Mouse (Mus musculus) macrophage (primary cell): ENCODE data around the gene Clba1. TPM values are rescaled to one million over a fixed set of nuclear protein-coding genes. Genes with fewer than 3 reads are reported as not detected.
"Not testable (repeated sequence)": the region's sequence is repeated elsewhere in the genome, so short reads cannot be mapped to it uniquely, and the experiment has no call there.

ENCODE experiments used
- H3K27ac ChIP-seq: fragments of 350-480 bp; formaldehyde crosslinking; 2 replicates; pipeline ENCODE4 v1.9.0; 2021
- H3K36me3 ChIP-seq: fragments of 350-480 bp; formaldehyde crosslinking; 2 replicates; pipeline ENCODE4 v1.9.0; 2021; ENCODE audit errors: inconsistent target
- H3K4me3 ChIP-seq: fragments of 350-480 bp; formaldehyde crosslinking; 2 replicates; pipeline ENCODE4 v1.9.0; 2021; ENCODE audit errors: inconsistent target
- H3K79me2 ChIP-seq: fragments of 350-480 bp; formaldehyde crosslinking; 2 replicates; pipeline ENCODE4 v1.9.0; 2021; ENCODE audit errors: inconsistent target
- WGBS: methylation state at CpG from one replicate; pipeline ENCODE4 v1.1.7; 2026; ENCODE audit warnings: inconsistent platforms; ENCODE audit not compliant: missing documents; 5-methylcytosine and 5-hydroxymethylcytosine counted together
- polyA plus RNA-seq: library from polyadenylated mRNA; stranded (reverse); fragments of 250-400 nt; gene quantifications from 3 replicates; pipeline ENCODE4 v1.2.4, GENCODE M21; 2018; ENCODE audit warnings: inconsistent platforms

The Clba1 gene
- polyA plus RNA-seq, 1 experiment from 2014 or later = 1.9 TPM

DNA sequence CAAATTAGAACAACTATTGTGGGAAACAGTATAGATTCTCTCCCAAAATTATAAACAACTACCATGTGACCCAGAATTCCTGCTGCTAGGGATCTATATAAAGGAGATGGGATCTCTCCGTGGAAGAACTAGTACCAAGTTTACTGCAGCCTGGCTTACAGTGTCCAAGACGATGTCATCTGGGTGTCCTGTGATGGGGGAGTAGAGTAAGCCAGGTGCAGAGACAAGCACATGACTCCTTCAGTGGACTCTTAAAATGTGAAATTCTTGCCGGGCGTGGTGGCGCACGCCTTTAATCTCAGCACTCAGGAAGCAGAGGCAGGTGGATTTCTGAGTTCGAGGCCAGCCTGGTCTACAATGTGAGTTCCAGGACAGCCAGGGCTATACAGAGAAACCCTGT is 8.1 kb downstream of the Clba1 start:
- peaks cover 35% of the 10 kb centered on the region; the same call in 1 of the 2 replicates for H3K36me3 ChIP-seq
- WGBS = 82% methylated on average over 6 of the region's 7 CpGs
- H3K4me3 ChIP-seq, H3K27ac ChIP-seq: not testable (repeated sequence)
- H3K79me2 ChIP-seq = peaks cover 35% of the 10 kb centered on the region

DNA sequence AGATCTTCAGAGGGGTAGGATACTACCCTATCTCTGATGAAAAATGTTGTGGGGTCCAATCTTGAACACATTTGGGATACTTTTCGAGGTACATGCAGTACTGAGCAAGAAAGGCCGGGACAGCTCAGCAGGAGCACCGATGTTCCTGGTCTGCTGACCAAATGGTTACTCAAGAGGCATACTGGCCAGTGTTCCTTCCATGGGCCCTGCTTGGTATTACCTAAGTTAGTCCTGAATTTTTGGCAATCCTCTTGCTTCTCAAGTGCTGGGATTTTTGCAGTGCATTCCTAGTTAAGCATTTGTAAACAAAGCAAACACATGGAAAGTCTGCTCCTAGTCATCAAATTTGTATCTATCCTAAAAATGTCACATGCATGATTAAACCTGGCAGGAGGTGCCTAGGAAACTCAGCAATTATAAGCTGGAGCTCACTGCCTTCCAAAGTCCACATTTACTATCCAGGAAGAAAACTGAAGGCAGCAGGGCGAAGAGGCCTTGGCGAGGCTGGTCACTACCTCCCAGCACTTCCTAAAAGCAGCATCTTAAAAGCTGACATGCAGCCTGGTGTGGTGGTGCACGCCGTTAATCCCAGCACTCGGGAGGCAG is 10.4 kb downstream of the Clba1 start:
- Histone ChIP-seq H3K27ac (no peak overlapping the region), H3K36me3 (peaks cover 35% of the 10 kb centered on the region; the same call in 1 of the 2 replicates), H3K4me3 (no peak overlapping the region), H3K79me2 (peaks cover 58% of the 10 kb centered on the region)
- WGBS = 92% methylated on average over 8 of the region's 8 CpGs

- H3K79me2 ChIP-seq = peaks cover 71% of the 10 kb centered on the region
- no peak overlapping the region for H3K4me3 ChIP-seq
- H3K27ac ChIP-seq = no peak overlapping the region
- peaks cover 35% of the 10 kb centered on the region; the same call in 1 of the 2 replicates for H3K36me3 ChIP-seq
- WGBS = 90% methylated on average over 12 of the region's 12 CpGs
Observed at GRCm38 (mm10) chr12:112820401-112820999, 11.8 kb downstream of the Clba1 start.

DNA sequence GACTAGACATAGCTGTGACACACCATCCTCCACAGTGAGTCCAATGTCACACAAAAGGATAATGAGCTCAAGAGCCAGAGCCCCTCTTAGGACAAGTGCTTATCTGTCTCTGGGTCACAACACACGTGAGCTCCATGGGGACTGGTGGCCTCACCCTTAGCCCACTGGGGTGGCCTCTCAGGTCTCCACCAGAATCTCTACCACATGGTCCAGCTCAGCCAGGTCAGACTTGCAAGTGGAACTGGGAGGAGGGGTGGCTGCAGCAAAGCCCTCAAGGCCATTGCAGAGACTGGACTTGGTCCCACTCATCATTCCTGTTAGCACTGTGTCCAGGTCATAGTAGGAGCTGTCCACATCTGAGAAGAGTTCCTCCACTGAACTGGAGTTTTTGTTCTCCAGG is 12.5 kb downstream of the Clba1 start:
- Histone ChIP-seq H3K27ac (no peak overlapping the region), H3K79me2 (peaks cover 78% of the 10 kb centered on the region), H3K4me3 (no peak overlapping the region), H3K36me3 (peaks cover 35% of the 10 kb centered on the region; the same call in 1 of the 2 replicates)
- WGBS = 85% methylated on average over 1 of the region's 1 CpGs

DNA sequence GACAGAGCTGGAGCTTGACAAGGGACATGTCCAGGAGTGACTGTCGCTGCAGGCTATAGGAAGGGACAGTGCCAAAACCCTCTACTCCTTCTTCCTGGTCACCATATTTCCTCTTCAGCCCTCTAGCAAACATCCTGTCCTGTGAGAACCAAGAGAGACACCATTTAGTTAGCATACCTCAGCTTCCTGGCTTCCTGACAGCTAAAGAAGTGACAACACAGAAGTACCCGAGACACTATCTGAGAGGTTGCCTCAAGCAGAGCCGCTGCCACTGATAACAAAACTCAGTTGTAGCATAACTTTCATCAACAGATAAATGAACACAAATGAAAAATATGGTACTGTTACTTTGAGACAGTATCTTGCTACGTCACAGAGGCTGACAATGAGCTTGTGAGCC is 13.2 kb downstream of the Clba1 start:
- Histone ChIP-seq H3K4me3 (no peak overlapping the region), H3K36me3 (peaks cover 35% of the 10 kb centered on the region; the same call in 1 of the 2 replicates), H3K79me2 (peaks cover 86% of the 10 kb centered on the region), H3K27ac (no peak overlapping the region)
- 77% methylated on average over 4 of the region's 4 CpGs for WGBS

DNA sequence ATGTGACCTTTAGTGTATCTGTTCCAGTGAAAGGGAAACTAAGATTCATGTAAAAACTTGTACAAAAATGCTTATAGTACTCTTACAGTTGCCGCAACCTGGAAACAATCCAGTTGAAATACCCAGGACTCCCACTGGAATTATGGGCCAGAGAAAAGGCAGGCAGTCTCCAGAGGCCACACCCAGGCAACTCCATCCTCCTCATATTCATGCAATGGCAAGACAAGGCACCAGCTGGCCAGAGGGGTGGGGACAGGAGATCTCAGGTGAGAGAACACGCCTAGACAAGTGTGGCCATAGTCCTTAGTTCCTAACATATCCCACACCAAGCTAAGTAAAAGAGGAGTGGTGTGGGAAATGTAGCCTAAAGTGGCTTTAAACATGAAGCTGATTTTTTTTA is 13.9 kb downstream of the Clba1 start:
- H3K4me3 ChIP-seq = no peak overlapping the region
- peaks cover 93% of the 10 kb centered on the region for H3K79me2 ChIP-seq
- H3K36me3 ChIP-seq = peaks cover 35% of the 10 kb centered on the region; the same call in 1 of the 2 replicates
- WGBS = 81% methylated on average over 2 of the region's 2 CpGs
- H3K27ac ChIP-seq = no peak overlapping the region

- Histone ChIP-seq H3K4me3 (no peak overlapping the region), H3K27ac (no peak overlapping the region), H3K36me3 (peaks cover 35% of the 10 kb centered on the region; the same call in 1 of the 2 replicates), H3K79me2 (peaks cover 98% of the 10 kb centered on the region)
- 7% methylated on average over 4 of the region's 4 CpGs for whole genome bisulfite sequencing
Observed at GRCm38 (mm10) chr12:112823221-112823620, 14.5 kb downstream of the Clba1 start.

DNA sequence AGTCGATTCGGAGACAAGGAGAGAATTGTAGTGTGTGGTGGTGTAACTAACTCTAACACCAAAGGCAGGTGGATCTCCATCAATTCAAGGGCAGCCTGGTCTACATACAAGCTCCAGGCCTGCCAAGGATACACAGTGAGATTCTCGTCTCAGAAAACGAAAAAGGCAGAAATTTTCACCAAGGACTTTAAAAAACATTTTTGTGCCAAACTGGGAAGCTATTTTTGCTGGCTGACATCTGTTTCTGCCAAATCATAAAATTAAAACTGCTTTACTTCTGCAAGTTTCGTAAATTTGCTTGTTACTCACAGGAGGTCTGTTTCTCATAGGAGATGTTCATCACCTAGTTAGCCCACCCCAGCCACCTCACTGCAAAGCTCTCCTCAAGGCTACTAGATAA is 17.2 kb downstream of the Clba1 start:
- WGBS = 75% methylated on average over 5 of the region's 5 CpGs
- Histone ChIP-seq H3K27ac (no peak overlapping the region), H3K36me3 (peaks cover 9% of the 10 kb centered on the region; the same call in 1 of the 2 replicates), H3K4me3 (no peak overlapping the region), H3K79me2 (peaks cover 92% of the 10 kb centered on the region)

- Histone ChIP-seq H3K4me3 (peak overlapping the region; percentile 88), H3K79me2 (peaks cover 75% of the 10 kb centered on the region), H3K27ac (peak overlapping the region; percentile 79), H3K36me3 (no peaks in the 10 kb centered on the region)
- under 1% methylated on average over 51 of the region's 51 CpGs for WGBS
Observed at GRCm38 (mm10) chr12:112828501-112829243, 19.9 kb downstream of the Clba1 start.

DNA sequence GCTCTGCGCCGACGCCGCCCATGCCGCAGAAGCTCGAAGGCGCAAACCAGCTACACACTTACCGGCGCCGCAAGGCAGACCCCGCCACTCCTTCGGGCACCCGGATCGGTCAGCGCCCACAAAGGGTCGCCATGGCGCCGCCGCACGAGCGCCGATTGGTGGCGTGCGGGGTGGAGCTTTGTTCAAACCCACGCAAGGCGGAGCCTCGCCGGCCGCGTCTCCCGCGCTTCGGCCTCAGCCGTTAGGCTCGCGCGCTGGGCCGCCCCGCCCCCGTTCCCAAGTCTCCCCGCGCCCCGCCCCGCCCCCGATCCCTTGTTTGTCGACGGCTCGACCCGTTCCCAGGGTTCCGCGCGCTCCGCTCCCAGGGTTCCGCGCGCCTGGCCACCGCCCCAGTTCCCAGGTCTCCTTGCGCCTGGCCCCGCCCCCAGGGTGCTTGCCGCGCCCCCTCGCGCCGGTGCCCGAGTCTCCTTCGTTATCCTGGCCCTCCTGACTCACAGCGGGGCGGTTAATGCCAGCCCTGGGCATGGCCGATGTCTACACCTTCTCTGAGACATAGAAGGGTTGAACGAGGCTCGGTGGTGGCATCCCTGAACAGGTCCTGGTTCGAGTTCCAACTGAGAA is 20.6 kb downstream of the Clba1 start, which contains the start of gene Cdca4:
TSS of gene Cdca4 (minus strand) at position 180 of the 621 bp plus-strand sequence.
- no peaks in the 10 kb centered on the region for H3K36me3 ChIP-seq
- under 1% methylated on average over 69 of the region's 72 CpGs for WGBS
- H3K79me2 ChIP-seq = peaks cover 68% of the 10 kb centered on the region

GRCm38 (mm10) chr12:112830141-112830540 is 21.4 kb downstream of the Clba1 start:
- Histone ChIP-seq H3K27ac (peak overlapping the region; percentile 47), H3K36me3 (no peaks in the 10 kb centered on the region), H3K79me2 (peaks cover 60% of the 10 kb centered on the region), H3K4me3 (peak overlapping the region; percentile 84)
- WGBS = 15% methylated on average over 2 of the region's 2 CpGs

More for the DNA sequence above, 20.6 kb downstream of the Clba1 start, which contains the start of gene Cdca4:
- Histone ChIP-seq H3K27ac (peak within 1 kb of the TSS; percentile 79), H3K4me3 (peak within 1 kb of the TSS; percentile 88)

DNA sequence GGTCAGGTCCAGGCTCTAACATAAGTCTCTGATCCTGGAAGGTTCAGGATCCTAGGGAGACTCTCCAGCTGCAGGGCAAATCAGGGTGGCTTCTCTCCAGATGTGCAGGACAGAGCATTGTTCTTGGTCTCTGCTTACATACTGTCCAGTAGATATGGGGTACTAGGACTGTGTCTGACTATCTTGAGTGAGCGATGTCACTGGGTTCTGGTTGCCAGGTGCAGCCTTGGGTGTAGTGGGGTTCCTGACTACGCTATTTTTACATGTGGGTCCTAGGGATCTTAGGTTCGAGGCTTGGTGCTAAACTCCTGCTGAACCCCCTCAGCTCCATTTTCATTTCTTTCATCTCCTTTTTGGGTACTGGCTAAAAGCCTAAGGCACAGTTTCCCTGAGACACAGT is 21.8 kb downstream of the Clba1 start:
- Histone ChIP-seq H3K4me3 (peak overlapping the region; percentile 84), H3K36me3 (no peaks in the 10 kb centered on the region), H3K79me2 (peaks cover 56% of the 10 kb centered on the region), H3K27ac (peak overlapping the region; percentile 47)
- WGBS = 86% methylated on average over 3 of the region's 3 CpGs

DNA sequence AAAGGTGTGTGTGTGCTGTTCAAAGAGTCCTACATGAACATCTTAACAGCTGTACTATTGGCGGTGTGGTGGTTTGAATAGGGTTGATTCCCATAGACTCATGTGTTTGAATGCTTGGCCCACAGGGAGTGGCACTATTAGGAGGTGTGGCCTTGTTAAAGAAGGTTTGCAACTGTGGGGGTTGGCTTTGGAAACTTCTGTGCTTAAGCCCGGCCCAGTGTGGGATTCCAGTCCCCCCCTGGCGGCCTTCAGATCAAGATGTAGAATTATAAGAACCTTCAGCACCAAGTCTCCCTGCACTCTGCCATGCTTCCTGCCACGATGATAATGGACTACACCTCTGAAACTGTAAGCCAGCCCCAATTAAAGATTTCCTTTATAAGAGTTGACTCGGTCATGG is 23.7 kb downstream of the Clba1 start:
- WGBS = 64% methylated on average over 5 of the region's 5 CpGs
- H3K79me2 ChIP-seq = peaks cover 38% of the 10 kb centered on the region
- no peaks in the 10 kb centered on the region for H3K36me3 ChIP-seq
- H3K27ac ChIP-seq = no peak overlapping the region
- no peak overlapping the region for H3K4me3 ChIP-seq

GRCm38 (mm10) chr12:112833527-112833926 is 24.8 kb downstream of the Clba1 start:
- Histone ChIP-seq H3K79me2 (peaks cover 26% of the 10 kb centered on the region), H3K4me3 (no peak overlapping the region), H3K36me3 (no peaks in the 10 kb centered on the region), H3K27ac (peak overlapping the region; percentile 53)
- 0% methylated on average over 6 of the region's 6 CpGs for WGBS
